Mouse (Mus musculus) heart, adult 2 months (tissue): ENCODE data around the gene Sec22b.

Experiments
- CTCF ChIP-seq: fragments of 200-600 bp; IDR thresholded peaks from 2 replicates; pipeline ENCODE4 v1.8.1; 2022; ENCODE audit warnings: antibody characterized with exemption, mild to moderate bottlenecking, moderate library complexity
- EP300 ChIP-seq: fragments of 200-500 bp; IDR thresholded peaks from 2 replicates; pipeline ENCODE4 v1.6.1; 2011; ENCODE audit warnings: low read depth, low read length, control low read depth; ENCODE audit not compliant: insufficient read depth
- POLR2A ChIP-seq: fragments of 200-500 bp; IDR thresholded peaks from 2 replicates; pipeline ENCODE4 v1.6.1; 2011; ENCODE audit warnings: mild to moderate bottlenecking, low read depth, low read length, control low read depth; ENCODE audit not compliant: insufficient read depth

DNA sequence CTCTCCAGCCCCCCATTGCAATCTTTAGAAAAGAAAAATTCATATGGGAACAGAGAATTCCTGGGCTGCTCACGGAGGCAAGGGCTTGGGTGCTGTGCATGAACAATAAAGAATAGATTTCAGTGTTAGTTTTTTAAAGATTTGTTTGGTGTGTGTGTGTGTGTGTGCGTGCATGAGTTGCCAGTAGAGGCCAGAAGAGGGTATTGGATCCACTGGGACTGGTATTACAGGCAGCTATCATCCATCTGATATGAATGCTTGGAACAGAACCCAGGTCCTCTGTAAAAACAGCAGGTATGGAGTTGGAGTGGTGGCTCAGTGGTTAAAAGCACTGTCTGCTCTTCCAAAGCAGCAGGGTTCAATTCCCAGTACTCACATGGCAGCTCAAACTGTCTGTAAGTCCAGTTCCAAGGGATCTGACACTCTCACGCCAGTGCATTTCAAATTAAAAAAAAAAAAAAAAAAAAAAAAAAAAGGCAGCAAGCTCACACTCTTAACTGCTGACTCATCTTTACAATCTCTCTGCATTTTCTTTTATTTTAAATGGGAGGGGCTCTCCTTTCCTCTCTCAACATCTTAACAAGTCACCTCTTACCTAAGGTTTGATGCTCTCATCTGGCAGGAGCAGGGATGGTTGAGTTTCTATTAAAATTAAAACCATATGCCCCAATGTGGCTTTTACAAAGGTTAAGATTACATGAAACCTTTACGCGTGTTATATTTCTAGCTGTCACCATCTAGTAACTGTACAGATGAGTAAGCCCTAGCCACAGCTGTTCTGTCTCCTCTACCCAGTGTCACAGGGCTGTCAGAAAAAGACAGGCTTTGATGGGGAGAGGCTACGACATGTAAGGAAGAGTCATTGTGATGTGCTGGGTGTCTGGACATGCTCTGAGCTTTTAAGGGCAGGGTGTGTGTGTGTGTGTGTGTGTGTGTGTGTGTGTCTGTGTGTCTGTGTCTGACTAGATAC lies 33.6 kb downstream of the Sec22b start:
- TF ChIP-seq EP300 = no peak
- TF ChIP-seq CTCF = no peak
- no peak for TF ChIP-seq POLR2A
